Mouse (Mus musculus) kidney, postnatal 0 days (tissue): ENCODE data around the gene Enpp3. TPM values are rescaled to one million over a fixed set of nuclear protein-coding genes. Genes with fewer than 3 reads are reported as not detected.

Experiments
- ATAC-seq: fragments of 200-750 bp; cut with Nextera tagmentation; replicated peaks from 2 replicates; pipeline ENCODE4 v1.8.0; 2017; ENCODE audit warnings: low read depth, moderate number of reproducible peaks, moderate TSS enrichment, moderate library complexity; ENCODE audit not compliant: low FRiP score
- DNase-seq: peaks from one replicate; pipeline ENCODE4 v3.0.0-alpha.2; 2016; ENCODE audit warnings: low spot score
- H3K27ac ChIP-seq: fragments of 300-500 bp; sonication (generic); 2 replicates; pipeline ENCODE4 v1.5.1; 2014; ENCODE audit warnings: mild to moderate bottlenecking
- H3K27me3 ChIP-seq: fragments of 300-500 bp; sonication (generic); 2 replicates; pipeline ENCODE4 v1.6.1; 2014; ENCODE audit warnings: low read length, mixed read lengths; ENCODE audit not compliant: insufficient read depth
- H3K36me3 ChIP-seq: fragments of 300-500 bp; sonication (generic); 2 replicates; pipeline ENCODE4 v1.6.1; 2014; ENCODE audit warnings: low read length, mixed read lengths; ENCODE audit not compliant: insufficient read depth
- H3K4me1 ChIP-seq: fragments of 300-500 bp; sonication (generic); replicated peaks from 2 replicates; pipeline ENCODE4 v1.6.1; 2014; ENCODE audit warnings: antibody characterized with exemption, low read length, mixed read lengths; ENCODE audit not compliant: insufficient read depth
- H3K4me2 ChIP-seq: fragments of 300-500 bp; sonication (generic); 2 replicates; pipeline ENCODE4 v1.6.1; 2014; ENCODE audit warnings: mild to moderate bottlenecking, low read length, moderate library complexity, mixed read lengths
- H3K4me3 ChIP-seq: fragments of 300-500 bp; sonication (generic); replicated peaks from 2 replicates; pipeline ENCODE4 v1.5.1; 2014; ENCODE audit warnings: low read depth, low read length
- H3K9ac ChIP-seq: fragments of 300-500 bp; sonication (generic); 2 replicates; pipeline ENCODE4 v1.6.1; 2014; ENCODE audit warnings: low read depth, low read length
- H3K9me3 ChIP-seq: fragments of 300-500 bp; sonication (generic); replicated peaks from 2 replicates; pipeline ENCODE4 v1.6.1; 2016; ENCODE audit warnings: low read length, inconsistent platforms, mixed read lengths
- CTCF ChIP-seq: IDR thresholded peaks from 2 replicates; pipeline ENCODE4 v1.5.1; 2016; ENCODE audit warnings: antibody characterized with exemption, low read depth, mild to moderate bottlenecking, moderate library complexity
- WGBS: fragments of 180-500 bp; shearing (Covaris S2); extraction: QIAGEN DNeasy Blood & Tissue Kit; methylation state at CpG from one replicate; pipeline ENCODE4 v1.1.7; 2014; 5-methylcytosine and 5-hydroxymethylcytosine counted together
- polyA plus RNA-seq: library from polyadenylated mRNA; unstranded; fragments of >200 nt; fragmentation: Nextera tagmentation; extraction: Ambion mirVana; gene quantifications from 2 replicates; pipeline ENCODE4 v1.2.1, GENCODE M21; 2015

Enpp3 gene
- polyA plus RNA-seq, 1 experiment from 2014 or later, result 4.0 TPM

GRCm38 (mm10) chr10:24792756-24793155, 49.9 kb downstream of the Enpp3 start:
- H3K36me3 ChIP-seq, result no peaks in the 10 kb centered on the region
- H3K4me1 ChIP-seq, result no peaks in the 10 kb centered on the region
- no peak overlapping the region for H3K4me2 ChIP-seq
- DNase-seq (no peak), ATAC-seq (no peak)
- H3K9me3 ChIP-seq, result no peaks in the 10 kb centered on the region
- H3K27ac ChIP-seq, result no peak overlapping the region
- no peak overlapping the region for H3K4me3 ChIP-seq
- no peaks in the 10 kb centered on the region for H3K27me3 ChIP-seq
- WGBS, result 93% methylated on average over 7 of the region's 7 CpGs
- no peak for TF ChIP-seq CTCF
- no peak overlapping the region for H3K9ac ChIP-seq

- H3K36me3 ChIP-seq, result no peaks in the 10 kb centered on the region
- H3K27me3 ChIP-seq, result no peaks in the 10 kb centered on the region
- no peaks in the 10 kb centered on the region for H3K4me1 ChIP-seq
- no peak overlapping the region for H3K27ac ChIP-seq
- WGBS, result 72% methylated on average over 11 of the region's 11 CpGs
- DNase-seq, result peak; percentile 70
- TF ChIP-seq CTCF, result peak; percentile 74
- no peak overlapping the region for H3K4me3 ChIP-seq
- no peak overlapping the region for H3K4me2 ChIP-seq
- ATAC-seq, result no peak
- no peak overlapping the region for H3K9ac ChIP-seq
- no peaks in the 10 kb centered on the region for H3K9me3 ChIP-seq
Measured at GRCm38 (mm10) chr10:24789747-24790545, 52.7 kb downstream of the Enpp3 start.

GRCm38 (mm10) chr10:24785345-24785744, 57.3 kb downstream of the Enpp3 start:
- Histone ChIP-seq H3K4me3 (no peak overlapping the region), H3K36me3 (no peaks in the 10 kb centered on the region), H3K27me3 (no peaks in the 10 kb centered on the region), H3K9me3 (no peaks in the 10 kb centered on the region), H3K4me2 (no peak overlapping the region), H3K9ac (no peak overlapping the region), H3K27ac (no peak overlapping the region), H3K4me1 (no peaks in the 10 kb centered on the region)
- no peak for DNase-seq
- no peak for TF ChIP-seq CTCF
- no peak for ATAC-seq
- 82% methylated on average over 4 of the region's 4 CpGs for WGBS

- no peaks in the 10 kb centered on the region for H3K36me3 ChIP-seq
- no peaks in the 10 kb centered on the region for H3K9me3 ChIP-seq
- H3K4me3 ChIP-seq, result no peak overlapping the region
- WGBS, result 97% methylated on average over 9 of the region's 9 CpGs
- H3K4me2 ChIP-seq, result no peak overlapping the region
- H3K4me1 ChIP-seq, result no peaks in the 10 kb centered on the region
- ATAC-seq (no peak), DNase-seq (no peak)
- H3K9ac ChIP-seq, result no peak overlapping the region
- no peak for TF ChIP-seq CTCF
- H3K27ac ChIP-seq, result no peak overlapping the region
- H3K27me3 ChIP-seq, result no peaks in the 10 kb centered on the region
Measured at GRCm38 (mm10) chr10:24784624-24785276, 57.9 kb downstream of the Enpp3 start.

GRCm38 (mm10) chr10:24783946-24784345, 58.7 kb downstream of the Enpp3 start:
- Histone ChIP-seq H3K27me3 (no peaks in the 10 kb centered on the region), H3K4me3 (no peak overlapping the region), H3K36me3 (no peaks in the 10 kb centered on the region), H3K27ac (no peak overlapping the region), H3K4me1 (no peaks in the 10 kb centered on the region), H3K9me3 (no peaks in the 10 kb centered on the region), H3K4me2 (no peak overlapping the region), H3K9ac (no peak overlapping the region)
- TF ChIP-seq CTCF, result no peak
- ATAC-seq, result no peak
- no peak for DNase-seq
- 64% methylated on average over 3 of the region's 3 CpGs for WGBS

GRCm38 (mm10) chr10:24778643-24779020, 64.0 kb downstream of the Enpp3 start:
- no peak for TF ChIP-seq CTCF
- peak; percentile 65 for DNase-seq
- no peak for ATAC-seq
- H3K4me1 ChIP-seq, result no peaks in the 10 kb centered on the region
- 22% methylated on average over 11 of the region's 11 CpGs for WGBS
- H3K36me3 ChIP-seq, result no peaks in the 10 kb centered on the region
- H3K9me3 ChIP-seq, result no peaks in the 10 kb centered on the region
- H3K4me2 ChIP-seq, result peak overlapping the region; percentile 48
- peak overlapping the region; percentile 54 for H3K27ac ChIP-seq
- no peak overlapping the region for H3K9ac ChIP-seq
- H3K27me3 ChIP-seq, result no peaks in the 10 kb centered on the region
- peak overlapping the region; percentile 20 for H3K4me3 ChIP-seq
